Mouse (Mus musculus) megakaryocyte, embryonic 14.5 days (primary cell): Measurements from ENCODE around the gene D630039A03Rik.

Experiments
- FLI1 ChIP-seq: IDR thresholded peaks from 2 replicates; pipeline ENCODE4 v1.6.1; 2012; ENCODE audit warnings: low read length, inconsistent platforms, mixed read lengths
- GATA1 ChIP-seq: IDR thresholded peaks from 3 replicates; pipeline ENCODE4 v1.6.1; 2012; ENCODE audit warnings: mixed read lengths, low read length, inconsistent platforms, borderline replicate concordance

DNA sequence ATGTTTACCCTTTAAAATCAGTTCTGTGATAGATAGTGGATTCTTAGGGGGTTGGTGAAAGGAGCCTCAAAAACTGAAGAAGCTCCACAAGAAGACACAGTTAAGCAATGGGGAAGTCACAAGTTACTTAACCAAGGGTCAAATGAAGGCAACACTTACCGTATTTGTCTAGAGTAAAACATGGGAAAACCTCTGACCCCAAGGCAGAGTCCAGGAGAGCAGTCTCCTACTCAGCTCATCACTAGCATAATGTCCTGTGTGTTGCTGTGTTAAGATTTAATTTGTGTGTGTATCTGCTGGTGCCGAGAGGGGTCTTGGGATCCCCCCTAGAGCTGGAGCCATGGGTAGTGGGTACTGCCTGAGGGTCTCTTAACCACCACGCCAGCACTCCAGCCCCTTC, 36.3 kb upstream of the D630039A03Rik start:
- TF ChIP-seq FLI1 (no peak), GATA1 (no peak)
